Mouse (Mus musculus) hindbrain, embryonic 14.5 days (tissue): ENCODE data around the gene Skap1. TPM values are rescaled to one million over a fixed set of nuclear protein-coding genes. Genes with fewer than 3 reads are reported as not detected.

Experiments used
- ATAC-seq: fragments of 200-750 bp; cut with Nextera tagmentation; 2 replicates; pipeline ENCODE4 v1.8.0; 2017; ENCODE audit warnings: moderate number of reproducible peaks, mild to moderate bottlenecking, moderate TSS enrichment, moderate library complexity; ENCODE audit not compliant: low FRiP score
- DNase-seq: peaks from one replicate; pipeline ENCODE4 v3.0.0-alpha.2; 2015; ENCODE audit warnings: low spot score
- H3K27ac ChIP-seq: fragments of 300-500 bp; sonication (generic); 2 replicates; pipeline ENCODE4 v1.5.1; 2014; ENCODE audit warnings: mild to moderate bottlenecking, moderate library complexity
- H3K27me3 ChIP-seq: fragments of 300-500 bp; sonication (generic); 2 replicates; pipeline ENCODE4 v1.6.1; 2014; ENCODE audit warnings: mild to moderate bottlenecking, low read length, mixed read lengths; ENCODE audit not compliant: control insufficient read depth, insufficient read depth
- H3K36me3 ChIP-seq: fragments of 300-500 bp; sonication (generic); replicated peaks from 2 replicates; pipeline ENCODE4 v1.6.1; 2014; ENCODE audit not compliant: control insufficient read depth, insufficient read depth
- H3K4me1 ChIP-seq: fragments of 300-500 bp; sonication (generic); replicated peaks from 2 replicates; pipeline ENCODE4 v1.6.1; 2014; ENCODE audit warnings: antibody characterized with exemption, low read length, mixed read lengths; ENCODE audit not compliant: control insufficient read depth, insufficient read depth
- H3K4me2 ChIP-seq: fragments of 300-500 bp; sonication (generic); replicated peaks from 2 replicates; pipeline ENCODE4 v1.6.1; 2014; ENCODE audit warnings: mild to moderate bottlenecking, moderate library complexity
- H3K4me3 ChIP-seq: fragments of 300-500 bp; sonication (generic); replicated peaks from 2 replicates; pipeline ENCODE4 v1.5.1; 2014; ENCODE audit warnings: mild to moderate bottlenecking, low read length
- H3K9ac ChIP-seq: fragments of 300-500 bp; sonication (generic); 2 replicates; pipeline ENCODE4 v1.6.1; 2014
- H3K9me3 ChIP-seq: fragments of 300-500 bp; sonication (generic); 2 replicates; pipeline ENCODE4 v1.6.1; 2016; ENCODE audit warnings: low read length; ENCODE audit not compliant: control insufficient read depth
- WGBS: fragments of 180-500 bp; shearing (Covaris S2); extraction: QIAGEN DNeasy Blood & Tissue Kit; methylation state at CpG from one replicate; pipeline ENCODE4 v1.1.7; 2014; 5-methylcytosine and 5-hydroxymethylcytosine counted together
- polyA plus RNA-seq: library from polyadenylated mRNA; unstranded; fragments of >200 nt; fragmentation: Nextera tagmentation; extraction: Ambion mirVana; gene quantifications from 2 replicates; pipeline ENCODE4 v1.2.1, GENCODE M21; 2014

Skap1 gene
- polyA plus RNA-seq, 1 experiment from 2014 or later: 10.3 TPM

DNA sequence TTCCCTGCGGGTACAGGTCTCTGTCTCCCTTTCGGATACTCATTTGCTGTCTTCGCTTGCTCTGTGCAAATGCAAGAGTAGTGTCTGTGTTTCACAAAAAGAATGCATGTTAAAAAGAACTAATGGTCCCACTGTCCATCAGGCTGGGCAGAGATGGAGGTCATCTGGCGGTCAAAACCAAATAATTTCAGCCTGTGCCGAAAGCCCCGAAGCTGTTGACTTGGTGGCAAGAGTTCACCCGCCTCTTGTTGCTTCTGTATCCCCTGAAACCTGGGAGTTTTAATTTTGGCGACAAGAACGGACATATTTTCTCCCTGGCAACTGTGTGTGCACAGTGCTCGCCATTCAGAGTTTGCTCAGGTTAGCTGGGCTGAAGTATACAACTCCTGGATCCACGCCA lies 156.3 kb downstream of the Skap1 start:
- no peaks in the 10 kb centered on the region for H3K27me3 ChIP-seq
- no peak for DNase-seq
- 0 out of 2 replicates have a peak overlapping the region, but pooled peaks have one; percentile 31 for H3K9ac ChIP-seq
- peaks cover 31% of the 10 kb centered on the region for H3K4me1 ChIP-seq
- peak overlapping the region; percentile 36 for H3K4me2 ChIP-seq
- H3K27ac ChIP-seq: peak overlapping the region; percentile 80
- no peaks in the 10 kb centered on the region for H3K36me3 ChIP-seq
- no peaks in the 10 kb centered on the region for H3K9me3 ChIP-seq
- WGBS: 45% methylated on average over 11 of the region's 11 CpGs
- no peak for ATAC-seq
- no peak overlapping the region for H3K4me3 ChIP-seq

GRCm38 (mm10) chr11:96621167-96621566 lies 156.8 kb downstream of the Skap1 start:
- Histone ChIP-seq H3K4me1 (peaks cover 36% of the 10 kb centered on the region), H3K4me2 (peak overlapping the region; percentile 36)
- 21% methylated on average over 4 of the region's 4 CpGs for WGBS

DNA sequence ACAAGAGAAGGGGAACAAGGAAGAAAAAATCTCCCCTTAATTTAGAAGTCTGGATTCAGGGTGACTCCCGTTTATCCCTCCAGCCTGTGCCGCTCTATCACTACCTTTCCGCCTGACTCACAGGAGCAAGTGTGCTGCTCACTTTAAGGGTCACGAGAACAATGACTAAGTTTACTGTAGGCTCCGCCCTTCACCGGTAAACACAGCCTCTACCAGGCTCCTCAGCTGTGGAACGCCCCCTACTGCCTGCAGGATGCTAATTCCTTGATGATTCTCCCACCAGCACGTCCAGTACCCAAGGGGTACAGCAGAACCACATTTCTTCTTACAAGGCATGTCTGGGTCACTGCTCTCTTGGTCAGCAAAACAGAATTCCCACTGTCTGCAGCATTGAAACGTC lies 158.4 kb downstream of the Skap1 start:
- H3K36me3 ChIP-seq: no peaks in the 10 kb centered on the region
- H3K9me3 ChIP-seq: no peaks in the 10 kb centered on the region
- H3K4me3 ChIP-seq: no peak overlapping the region
- H3K4me1 ChIP-seq: peaks cover 40% of the 10 kb centered on the region
- whole genome bisulfite sequencing: 11% methylated on average over 9 of the region's 9 CpGs
- no peak overlapping the region for H3K9ac ChIP-seq
- no peaks in the 10 kb centered on the region for H3K27me3 ChIP-seq
- no peak overlapping the region; the same call in 1 of the 2 replicates for H3K27ac ChIP-seq
- H3K4me2 ChIP-seq: peak overlapping the region; percentile 1; the same call in 1 of the 2 replicates
- DNase-seq (no peak), ATAC-seq (peak; percentile 21; the same call in 1 of the 2 replicates)

More at GRCm38 (mm10) chr11:96621167-96621566, 156.8 kb downstream of the Skap1 start:
- H3K9me3 ChIP-seq: no peaks in the 10 kb centered on the region
- no peaks in the 10 kb centered on the region for H3K27me3 ChIP-seq
- ATAC-seq (no peak), DNase-seq (peak; percentile 87)
- no peak overlapping the region for H3K4me3 ChIP-seq
- H3K36me3 ChIP-seq: no peaks in the 10 kb centered on the region
- H3K27ac ChIP-seq: peak overlapping the region; percentile 80
- H3K9ac ChIP-seq: no peak overlapping the region

DNA sequence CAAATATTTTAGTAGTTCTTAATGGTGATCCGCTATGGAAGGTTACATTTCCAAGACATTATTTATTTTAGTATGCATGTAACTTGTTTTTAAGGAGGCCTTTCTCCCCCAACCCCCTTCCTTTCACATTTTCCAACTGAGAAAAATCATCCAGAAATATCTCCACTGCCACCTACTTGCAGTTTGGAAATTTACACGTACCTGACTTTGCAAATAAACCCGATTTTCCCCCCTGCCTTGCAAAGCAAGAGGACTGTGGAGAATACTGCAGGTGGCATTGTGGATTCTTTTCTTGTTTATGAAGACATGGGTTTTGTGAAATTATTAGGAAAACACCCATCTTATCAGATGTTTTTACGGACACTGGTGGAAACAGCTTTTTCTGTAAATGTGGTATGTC lies 160.0 kb downstream of the Skap1 start:
- no peaks in the 10 kb centered on the region for H3K36me3 ChIP-seq
- H3K9me3 ChIP-seq: no peaks in the 10 kb centered on the region
- peak; percentile 64 for DNase-seq
- no peak for ATAC-seq
- 0 out of 2 replicates have a peak overlapping the region, but pooled peaks have one; percentile 45 for H3K27ac ChIP-seq
- H3K4me1 ChIP-seq: peaks cover 25% of the 10 kb centered on the region
- no peak overlapping the region for H3K4me3 ChIP-seq
- H3K27me3 ChIP-seq: no peaks in the 10 kb centered on the region
- no peak overlapping the region for H3K9ac ChIP-seq
- no peak overlapping the region for H3K4me2 ChIP-seq
- 54% methylated on average over 4 of the region's 4 CpGs for WGBS

DNA sequence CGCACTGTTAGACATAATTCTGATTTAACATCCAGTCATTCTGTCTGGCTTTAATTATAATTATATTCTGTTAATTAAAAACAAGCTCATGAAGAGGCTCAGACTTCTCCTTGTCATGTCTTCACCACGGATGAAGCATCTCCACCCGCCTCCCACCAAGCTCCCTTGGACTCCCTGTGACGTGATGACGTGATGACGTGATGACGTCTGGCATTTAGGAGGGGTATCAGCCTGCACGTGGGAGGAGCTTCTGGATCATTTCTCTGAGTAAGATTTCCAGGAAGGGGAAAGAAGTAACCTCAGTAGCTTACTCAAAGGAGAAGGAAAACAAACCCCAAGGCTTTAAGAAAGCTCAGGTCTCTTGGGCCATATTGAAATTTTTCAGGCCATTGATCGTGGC lies 165.4 kb downstream of the Skap1 start:
- no peak overlapping the region for H3K9ac ChIP-seq
- peaks cover 10% of the 10 kb centered on the region for H3K4me1 ChIP-seq
- H3K4me2 ChIP-seq: peak overlapping the region; percentile 25
- WGBS: 44% methylated on average over 9 of the region's 9 CpGs
- no peaks in the 10 kb centered on the region for H3K36me3 ChIP-seq
- peak; percentile 58 for DNase-seq
- no peak overlapping the region for H3K4me3 ChIP-seq
- no peaks in the 10 kb centered on the region for H3K27me3 ChIP-seq
- no peak for ATAC-seq
- no peaks in the 10 kb centered on the region for H3K9me3 ChIP-seq
- H3K27ac ChIP-seq: no peak overlapping the region

DNA sequence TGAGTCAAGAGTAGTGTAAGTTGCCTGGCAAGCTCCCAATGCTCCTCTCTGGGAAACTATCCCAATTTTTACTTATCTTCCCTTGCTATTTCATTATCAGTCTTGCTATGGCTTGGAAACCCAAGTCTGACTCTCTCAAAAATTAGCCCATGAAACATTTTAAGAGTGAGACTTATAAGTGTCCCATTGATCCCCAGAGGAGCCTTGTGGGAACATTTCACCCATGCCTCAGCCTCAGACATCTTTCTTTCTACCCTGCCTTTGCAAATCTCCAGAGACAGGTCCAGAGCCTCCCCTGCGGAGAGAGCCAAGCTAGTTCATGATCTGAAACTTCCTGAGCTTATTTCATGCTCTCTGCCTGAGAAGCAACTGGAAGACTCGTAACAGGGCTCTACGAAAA lies 167.1 kb downstream of the Skap1 start:
- Histone ChIP-seq H3K4me3 (no peak overlapping the region), H3K27me3 (no peaks in the 10 kb centered on the region), H3K36me3 (no peaks in the 10 kb centered on the region), H3K9me3 (no peaks in the 10 kb centered on the region), H3K4me1 (peaks cover 1% of the 10 kb centered on the region), H3K27ac (peak overlapping the region; percentile 14; the same call in 1 of the 2 replicates), H3K9ac (no peak overlapping the region), H3K4me2 (no peak overlapping the region)
- WGBS: 81% methylated on average over 3 of the region's 3 CpGs
- no peak for ATAC-seq
- DNase-seq: no peak

GRCm38 (mm10) chr11:96637927-96638326 lies 173.5 kb downstream of the Skap1 start:
- H3K9ac ChIP-seq: no peak overlapping the region
- no peaks in the 10 kb centered on the region for H3K4me1 ChIP-seq
- H3K4me3 ChIP-seq: no peak overlapping the region
- H3K27me3 ChIP-seq: no peaks in the 10 kb centered on the region
- no peak overlapping the region for H3K4me2 ChIP-seq
- DNase-seq (no peak), ATAC-seq (no peak)
- no peak overlapping the region for H3K27ac ChIP-seq
- 81% methylated on average over 7 of the region's 7 CpGs for WGBS
- no peaks in the 10 kb centered on the region for H3K9me3 ChIP-seq
- H3K36me3 ChIP-seq: no peaks in the 10 kb centered on the region

DNA sequence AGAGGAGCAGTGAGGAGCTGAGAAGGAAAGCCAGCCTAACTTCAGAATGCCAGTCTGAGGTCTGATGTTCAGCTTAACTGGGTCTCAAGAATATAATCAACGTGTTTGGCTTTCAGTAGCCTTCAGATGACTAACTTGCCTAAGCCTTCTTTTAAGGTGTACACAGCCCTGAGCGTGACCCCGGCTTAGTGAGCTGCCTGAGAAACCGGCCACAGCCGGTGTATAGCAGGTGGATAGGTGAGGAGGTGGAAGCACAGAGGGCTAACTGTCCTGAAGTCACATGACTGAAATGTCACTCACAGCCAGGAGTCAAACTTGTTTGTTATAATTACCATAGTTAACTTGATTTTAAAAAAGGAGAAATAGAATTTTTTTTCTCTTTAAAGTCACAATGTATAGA lies 175.4 kb downstream of the Skap1 start:
- no peak for ATAC-seq
- Histone ChIP-seq H3K27me3 (no peaks in the 10 kb centered on the region), H3K4me3 (no peak overlapping the region), H3K4me1 (no peaks in the 10 kb centered on the region), H3K9me3 (no peaks in the 10 kb centered on the region), H3K9ac (no peak overlapping the region), H3K36me3 (no peaks in the 10 kb centered on the region), H3K4me2 (no peak overlapping the region), H3K27ac (no peak overlapping the region)
- 65% methylated on average over 5 of the region's 5 CpGs for WGBS
- DNase-seq: no peak

- no peaks in the 10 kb centered on the region for H3K36me3 ChIP-seq
- H3K4me2 ChIP-seq: no peak overlapping the region
- no peak overlapping the region for H3K27ac ChIP-seq
- no peaks in the 10 kb centered on the region for H3K27me3 ChIP-seq
- DNase-seq (no peak), ATAC-seq (no peak)
- no peaks in the 10 kb centered on the region for H3K9me3 ChIP-seq
- H3K9ac ChIP-seq: no peak overlapping the region
- WGBS: 75% methylated on average over 17 of the region's 17 CpGs
- no peak overlapping the region for H3K4me3 ChIP-seq
- H3K4me1 ChIP-seq: peaks cover 26% of the 10 kb centered on the region
These were observed 178.1 kb downstream of the Skap1 start for GRCm38 (mm10) chr11:96642173-96643140.
